Mouse (Mus musculus) stomach, postnatal 0 days (tissue): Measurements from ENCODE around the gene Otof.

Experiments
- CTCF ChIP-seq: IDR thresholded peaks from 2 replicates; pipeline ENCODE4 v1.5.1; 2016; ENCODE audit warnings: antibody characterized with exemption, low read depth, mild to moderate bottlenecking, moderate library complexity
- EP300 ChIP-seq: optimal IDR thresholded peaks from 2 replicates; pipeline ENCODE3; 2016; ENCODE audit warnings: antibody characterized with exemption

DNA sequence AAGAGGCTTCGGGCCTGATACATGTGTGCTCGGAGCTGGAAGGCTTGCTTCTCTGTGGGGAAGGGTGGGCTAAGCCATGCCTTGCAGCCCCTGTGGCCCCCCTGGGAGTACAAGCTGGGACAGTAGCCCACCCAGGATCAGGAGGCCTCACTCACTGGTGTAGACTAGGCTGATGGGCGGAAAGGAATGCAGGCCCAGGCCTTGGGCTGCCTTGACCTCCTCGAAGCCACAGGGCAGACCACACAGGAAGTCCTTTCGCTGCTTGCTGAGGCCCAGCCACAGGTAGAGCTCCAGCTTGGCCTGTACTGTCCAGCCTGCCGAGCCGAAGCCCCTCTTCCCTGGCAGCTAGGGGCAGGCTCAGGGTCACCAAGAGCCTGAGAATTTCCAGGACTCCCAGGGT is 78.9 kb downstream of the Otof start:
- TF ChIP-seq EP300: no peak
- TF ChIP-seq CTCF: no peak
